Mouse (Mus musculus) embryo, embryonic 10 days (tissue): ENCODE results near the gene Fam71f2.

Experiments used
- DNase-seq: peaks from one replicate; pipeline ENCODE4 v3.0.0-alpha.2; 2015; ENCODE audit warnings: low spot score

The Fam71f2 gene

GRCm38 (mm10) chr6:29278513-29279267 is 703 bp upstream of the Fam71f2 start:
- peak; percentile 88 for DNase-seq

GRCm38 (mm10) chr6:29280671-29281070 is 1.3 kb downstream of the Fam71f2 start:
- DNase-seq, result no peak

GRCm38 (mm10) chr6:29286870-29287269 is 7.5 kb downstream of the Fam71f2 start:
- no peak for DNase-seq

- DNase-seq, result no peak
These were observed 8.1 kb downstream of the Fam71f2 start for GRCm38 (mm10) chr6:29287481-29287880.

- DNase-seq, result no peak
These were observed 8.6 kb downstream of the Fam71f2 start for GRCm38 (mm10) chr6:29287944-29288343.

GRCm38 (mm10) chr6:29288651-29289050 is 9.3 kb downstream of the Fam71f2 start:
- DNase-seq, result no peak

- DNase-seq, result no peak
These were observed 19.7 kb downstream of the Fam71f2 start for GRCm38 (mm10) chr6:29299112-29299511.

- DNase-seq, result no peak
These were observed 23.9 kb downstream of the Fam71f2 start for GRCm38 (mm10) chr6:29303251-29303650.

- no peak for DNase-seq
These were observed 24.3 kb downstream of the Fam71f2 start for GRCm38 (mm10) chr6:29303726-29304125.

- DNase-seq, result no peak
These were observed 26.1 kb downstream of the Fam71f2 start for GRCm38 (mm10) chr6:29305462-29305861.

GRCm38 (mm10) chr6:29308846-29309605 is 29.6 kb downstream of the Fam71f2 start:
- DNase-seq, result no peak

- no peak for DNase-seq
These were observed 34.4 kb downstream of the Fam71f2 start for GRCm38 (mm10) chr6:29313690-29314202.

GRCm38 (mm10) chr6:29317286-29317685 is 37.9 kb downstream of the Fam71f2 start:
- no peak for DNase-seq

- no peak for DNase-seq
These were observed 38.5 kb downstream of the Fam71f2 start for GRCm38 (mm10) chr6:29317941-29318340.

GRCm38 (mm10) chr6:29318879-29319278 is 39.5 kb downstream of the Fam71f2 start, which contains the start of gene Fam71f1:
Gene Fam71f1, plus strand, starts transcription at chr6:29319140.
- DNase-seq, result peak; percentile 43

- DNase-seq, result no peak
These were observed 42.2 kb downstream of the Fam71f2 start for GRCm38 (mm10) chr6:29321586-29321985.

GRCm38 (mm10) chr6:29322147-29322546 is 42.8 kb downstream of the Fam71f2 start:
- no peak for DNase-seq

- DNase-seq, result no peak
These were observed 43.3 kb downstream of the Fam71f2 start for GRCm38 (mm10) chr6:29322735-29323134.

GRCm38 (mm10) chr6:29326961-29327360 is 47.6 kb downstream of the Fam71f2 start:
- DNase-seq, result no peak

- DNase-seq, result no peak
These were observed 50.1 kb downstream of the Fam71f2 start for GRCm38 (mm10) chr6:29329514-29329913.
